8 mouse cellular contexts compared by ENCODE assay signal in the genomic region with DNA sequence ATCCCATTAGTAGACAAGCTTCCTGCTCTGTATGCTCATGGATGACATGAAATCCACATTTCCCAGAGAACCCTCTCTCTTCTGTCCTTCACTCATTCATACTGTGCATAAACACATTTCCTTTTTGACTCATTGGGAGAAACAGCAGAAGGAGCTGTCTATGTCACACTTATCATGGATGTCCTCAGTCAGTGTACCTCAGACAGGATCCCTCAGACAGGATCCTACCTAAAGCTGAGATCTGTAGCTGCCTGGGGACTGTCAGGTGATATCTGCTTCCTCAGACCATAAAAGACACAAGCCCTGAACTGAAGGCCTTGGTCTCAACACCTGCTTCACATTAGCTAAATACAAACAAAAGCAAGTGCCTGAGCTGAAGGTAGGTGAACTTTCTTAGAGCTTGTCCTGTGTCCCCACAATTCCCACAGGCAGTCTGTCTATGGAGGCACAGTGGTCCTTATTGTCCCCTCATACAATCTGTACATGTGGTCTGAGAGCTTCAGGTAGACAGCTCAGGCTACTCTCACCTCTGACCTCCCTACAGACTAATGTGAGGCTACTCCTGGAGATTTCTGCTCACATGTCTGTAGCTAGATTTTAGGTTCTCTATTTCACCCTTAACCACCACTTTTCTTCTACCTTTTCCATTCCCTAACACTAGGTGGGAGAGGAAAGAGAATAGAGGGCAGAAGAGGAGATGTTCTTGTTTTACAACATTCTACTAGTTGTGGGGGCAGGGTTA. TPM values are rescaled to one million over a fixed set of nuclear protein-coding genes. Genes with fewer than 3 reads are reported as not detected.
A peak's percentile ranks its signal among the peaks of the same experiment; 100 is the strongest.
DNase-seq lines count a peak whose midpoint lies in the region; ATAC-seq and TF ChIP-seq lines count a peak whose summit lies in the region.

No protein-coding gene starts in this region.

- H3K4me3 ChIP-seq in lung, postnatal 0 days (ENCODE audit: low read depth, low read length) = no peak overlapping the region
- H3K4me3 ChIP-seq in embryonic facial prominence, embryonic 14.5 days (ENCODE audit: low read depth, low read length) = no peak overlapping the region
- H3K4me3 ChIP-seq in limb, embryonic 13.5 days = no peak overlapping the region
- H3K4me3 ChIP-seq in stomach, embryonic 16.5 days (replicated peaks; ENCODE audit: low read length) = no peak overlapping the region

- H3K9ac ChIP-seq in lung, postnatal 0 days (replicated peaks; ENCODE audit: low read depth) = no peak overlapping the region
- H3K9ac ChIP-seq in embryonic facial prominence, embryonic 14.5 days (ENCODE audit: low read depth, low read length) = no peak overlapping the region
- H3K9ac ChIP-seq in limb, embryonic 13.5 days = no peak overlapping the region
- H3K9ac ChIP-seq in stomach, embryonic 16.5 days (ENCODE audit: low read length) = no peak overlapping the region

- peak; percentile 16; the same call in 1 of the 2 replicates for ATAC-seq in lung, postnatal 0 days
- ATAC-seq in embryonic facial prominence, embryonic 14.5 days (ENCODE audit: low read depth) = no peak
- ATAC-seq in limb, embryonic 13.5 days (ENCODE audit: low FRiP score, low read depth) = peak; percentile 42; the same call in 1 of the 2 replicates
- peak; percentile 48; the same call in 1 of the 2 replicates for ATAC-seq in stomach, embryonic 16.5 days (ENCODE audit: insufficient read depth, low FRiP score)

- no peaks in the 10 kb centered on the region for H3K27me3 ChIP-seq in lung, postnatal 0 days (replicated peaks; ENCODE audit: insufficient read depth, low read length)
- no peaks in the 10 kb centered on the region for H3K27me3 ChIP-seq in embryonic facial prominence, embryonic 14.5 days (replicated peaks; ENCODE audit: control insufficient read depth, insufficient read depth, low read length)
- no peaks in the 10 kb centered on the region for H3K27me3 ChIP-seq in limb, embryonic 13.5 days
- H3K27me3 ChIP-seq in stomach, embryonic 16.5 days (ENCODE audit: control insufficient read depth, insufficient read depth, low read length) = no peaks in the 10 kb centered on the region

- no peak for TF ChIP-seq CTCF in lung, postnatal 0 days (IDR thresholded peaks at IDR 0.05)

- no peak for TF ChIP-seq EP300 in lung, postnatal 0 days (IDR thresholded peaks at IDR 0.05)

- no peaks in the 10 kb centered on the region for H3K4me1 ChIP-seq in lung, postnatal 0 days (ENCODE audit: insufficient read depth, low read depth, low read length)
- no peaks in the 10 kb centered on the region for H3K4me1 ChIP-seq in embryonic facial prominence, embryonic 14.5 days (ENCODE audit: control insufficient read depth, insufficient read depth, low read length)
- H3K4me1 ChIP-seq in limb, embryonic 13.5 days = no peaks in the 10 kb centered on the region
- H3K4me1 ChIP-seq in stomach, embryonic 16.5 days (ENCODE audit: control insufficient read depth, insufficient read depth, low read length) = no peaks in the 10 kb centered on the region

- H3K27ac ChIP-seq in lung, postnatal 0 days (ENCODE audit: low read length) = no peak overlapping the region
- H3K27ac ChIP-seq in embryonic facial prominence, embryonic 14.5 days (replicated peaks; ENCODE audit: low read depth, low read length) = no peak overlapping the region
- no peak overlapping the region for H3K27ac ChIP-seq in limb, embryonic 13.5 days
- no peak overlapping the region for H3K27ac ChIP-seq in stomach, embryonic 16.5 days (ENCODE audit: low read length)

- no peaks in the 10 kb centered on the region for H3K36me3 ChIP-seq in lung, postnatal 0 days (ENCODE audit: insufficient read depth, low read length)
- no peaks in the 10 kb centered on the region for H3K36me3 ChIP-seq in embryonic facial prominence, embryonic 14.5 days (ENCODE audit: control insufficient read depth, insufficient read depth, low read length)
- no peaks in the 10 kb centered on the region for H3K36me3 ChIP-seq in limb, embryonic 13.5 days
- H3K36me3 ChIP-seq in stomach, embryonic 16.5 days (ENCODE audit: control insufficient read depth, insufficient read depth, low read length) = no peaks in the 10 kb centered on the region

- H3K4me2 ChIP-seq in lung, postnatal 0 days (replicated peaks; ENCODE audit: low read depth, low read length) = no peak overlapping the region
- no peak overlapping the region for H3K4me2 ChIP-seq in embryonic facial prominence, embryonic 14.5 days (ENCODE audit: low read depth, low read length)
- no peak overlapping the region for H3K4me2 ChIP-seq in limb, embryonic 13.5 days (replicated peaks)
- no peak overlapping the region for H3K4me2 ChIP-seq in stomach, embryonic 16.5 days (ENCODE audit: low read depth, low read length)

- DNase-seq in lung, postnatal 0 days (ENCODE audit: low spot score) = peak; percentile 15
- DNase-seq in lung, postnatal 4 days = no peak
- DNase-seq in embryonic facial prominence, embryonic 14.5 days (ENCODE audit: low spot score) = peak; percentile 16
- no peak for DNase-seq in cerebellum, postnatal 36 days
- no peak for DNase-seq in cerebellum, postnatal 14 days
- DNase-seq in urinary bladder, postnatal 25 days (ENCODE audit: low spot score) = no peak

- no peaks in the 10 kb centered on the region for H3K9me3 ChIP-seq in lung, postnatal 0 days (ENCODE audit: low read length)
- H3K9me3 ChIP-seq in embryonic facial prominence, embryonic 14.5 days (ENCODE audit: control insufficient read depth, low read length) = no peaks in the 10 kb centered on the region
- H3K9me3 ChIP-seq in limb, embryonic 13.5 days = no peaks in the 10 kb centered on the region
- no peaks in the 10 kb centered on the region for H3K9me3 ChIP-seq in stomach, embryonic 16.5 days (replicated peaks; ENCODE audit: control insufficient read depth, low read length)

RNA-seq across cellular contexts. Expression of a gene that starts 1.1 kb away (rescaled TPM):
- polyA plus RNA-seq in lung, postnatal 0 days (2015; fragmentation: Nextera tagmentation; extraction: Ambion mirVana) = not detected in 2 replicates
- polyA plus RNA-seq in embryonic facial prominence, embryonic 14.5 days (2014; fragmentation: Nextera tagmentation; extraction: Ambion mirVana) = not detected in 2 replicates
- polyA plus RNA-seq in limb, embryonic 13.5 days (2015; fragmentation: Nextera tagmentation; extraction: Ambion mirVana) = not detected in 2 replicates
- polyA plus RNA-seq in stomach, embryonic 16.5 days (2015; fragmentation: Nextera tagmentation; extraction: Ambion mirVana) = not detected in 2 replicates

Comparison
In these comparisons a context has a peak if more than half of its experiments do, and no peak if none do; other contexts are left out.
1. DNase-seq: peak in lung, postnatal 0 days (single experiment) and embryonic facial prominence, embryonic 14.5 days (single experiment); none in lung, postnatal 4 days (0 of 2), cerebellum, postnatal 36 days (0 of 2), cerebellum, postnatal 14 days (0 of 2) and urinary bladder, postnatal 25 days (single experiment).